Mouse (Mus musculus) heart, postnatal 0 days (tissue): Measurements from ENCODE around the gene Gprc5c. TPM values are rescaled to one million over a fixed set of nuclear protein-coding genes. Genes with fewer than 3 reads are reported as not detected.
A peak's percentile ranks its signal among the peaks of the same experiment; 100 is the strongest.

ENCODE experiments used
- ATAC-seq: fragments of 200-750 bp; cut with Nextera tagmentation; 2 replicates; pipeline ENCODE4 v1.8.0; 2017; ENCODE audit warnings: low read depth, moderate number of reproducible peaks, moderate library complexity; ENCODE audit not compliant: insufficient read depth
- DNase-seq: peaks from one replicate; pipeline ENCODE4 v3.0.0-alpha.2; 2016; ENCODE audit warnings: low spot score
- H3K27ac ChIP-seq: fragments of 300-500 bp; sonication (generic); 2 replicates; pipeline ENCODE4 v1.5.1; 2014; ENCODE audit warnings: low read depth, mild to moderate bottlenecking
- H3K27me3 ChIP-seq: fragments of 300-500 bp; sonication (generic); 2 replicates; pipeline ENCODE4 v1.6.1; 2014; ENCODE audit warnings: low read length, mixed read lengths; ENCODE audit not compliant: control insufficient read depth, insufficient read depth
- H3K36me3 ChIP-seq: fragments of 300-500 bp; sonication (generic); replicated peaks from 2 replicates; pipeline ENCODE4 v1.6.1; 2014; ENCODE audit warnings: low read length, mixed read lengths; ENCODE audit not compliant: control insufficient read depth, insufficient read depth
- H3K4me1 ChIP-seq: fragments of 300-500 bp; sonication (generic); 2 replicates; pipeline ENCODE4 v1.6.1; 2014; ENCODE audit warnings: antibody characterized with exemption; ENCODE audit not compliant: control insufficient read depth, insufficient read depth
- H3K4me2 ChIP-seq: fragments of 300-500 bp; sonication (generic); 2 replicates; pipeline ENCODE4 v1.6.1; 2014; ENCODE audit warnings: low read depth, mild to moderate bottlenecking, low read length, moderate library complexity
- H3K4me3 ChIP-seq: fragments of 300-500 bp; sonication (generic); 2 replicates; pipeline ENCODE4 v1.5.1; 2014; ENCODE audit warnings: low read depth, low read length
- H3K9ac ChIP-seq: fragments of 300-500 bp; sonication (generic); replicated peaks from 2 replicates; pipeline ENCODE4 v1.6.1; 2014; ENCODE audit warnings: low read depth, low read length, mixed read lengths
- H3K9me3 ChIP-seq: fragments of 300-500 bp; sonication (generic); replicated peaks from 2 replicates; pipeline ENCODE4 v1.6.1; 2016; ENCODE audit warnings: low read length; ENCODE audit not compliant: control insufficient read depth
- CTCF ChIP-seq: IDR thresholded peaks from 2 replicates; pipeline ENCODE4 v1.5.1; 2016; ENCODE audit warnings: antibody characterized with exemption, control low read depth, low read depth
- EP300 ChIP-seq: IDR thresholded peaks from 2 replicates; pipeline ENCODE4 v1.6.1; 2016; ENCODE audit warnings: antibody characterized with exemption, low read depth
- WGBS: fragments of 180-500 bp; shearing (Covaris S2); extraction: QIAGEN DNeasy Blood & Tissue Kit; methylation state at CpG from one replicate; pipeline ENCODE4 v1.1.7; 2014; 5-methylcytosine and 5-hydroxymethylcytosine counted together
- polyA plus RNA-seq: library from polyadenylated mRNA; unstranded; fragments of >200 nt; fragmentation: Nextera tagmentation; extraction: Ambion mirVana; gene quantifications from 2 replicates; pipeline ENCODE4 v1.2.1, GENCODE M21; 2015
- total RNA-seq: library from RNA; depleted of rRNA; stranded (reverse); fragments of >200 nt; gene quantifications from 2 replicates; pipeline ENCODE4 v1.2.3, GENCODE M21; 2014; ENCODE audit warnings: low replicate concordance; rRNA removed

The Gprc5c gene
- total RNA-seq = 14.1 and 16.5 TPM in 2 replicates
- polyA plus RNA-seq = 6.8 and 7.5 TPM in 2 replicates

DNA sequence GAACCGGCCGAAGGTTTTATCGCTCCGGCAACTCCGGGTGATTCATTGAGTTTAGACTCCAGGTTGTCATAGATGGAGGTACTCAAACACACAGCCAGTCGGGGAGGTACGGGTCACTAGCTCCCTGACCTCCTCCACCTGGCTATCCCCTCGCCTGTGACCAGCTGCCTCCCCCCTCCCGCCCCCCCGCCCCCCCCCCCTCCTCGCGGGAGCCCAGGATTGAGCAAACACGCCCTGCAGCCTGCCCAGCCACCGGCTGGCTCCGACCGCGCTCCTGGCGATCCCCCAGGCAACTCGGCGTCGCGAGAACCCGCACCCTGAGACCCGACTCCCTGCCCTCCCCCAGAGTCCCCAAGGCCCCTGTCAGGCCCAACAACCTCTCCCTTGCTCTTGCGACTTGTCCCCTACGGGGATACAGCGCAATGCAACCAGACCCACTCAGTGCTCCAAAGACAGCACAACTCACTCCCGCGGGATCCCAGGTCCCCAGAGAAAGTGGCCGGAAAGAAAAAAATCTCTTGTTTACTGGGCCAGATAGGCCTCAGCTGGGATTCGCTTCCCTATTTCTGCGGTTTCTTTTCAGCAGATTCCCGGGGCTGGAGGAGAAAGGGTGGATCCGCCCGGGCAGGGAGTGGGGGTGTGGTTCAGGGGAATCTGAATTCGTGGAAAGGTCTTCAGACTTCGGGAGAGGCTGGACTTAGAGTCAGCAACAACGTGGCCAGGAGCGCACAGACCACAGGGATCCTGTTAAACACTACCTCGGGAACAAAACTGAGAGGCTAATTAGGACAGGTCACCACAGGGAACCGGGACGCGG lies at the start of gene Gprc5c:
Gprc5c (plus strand) TSS at position 701 of the 817 bp plus-strand sequence.
- ATAC-seq = peak; percentile 24; the same call in 1 of the 2 replicates
- no peak for TF ChIP-seq CTCF
- no peak for TF ChIP-seq EP300

DNA sequence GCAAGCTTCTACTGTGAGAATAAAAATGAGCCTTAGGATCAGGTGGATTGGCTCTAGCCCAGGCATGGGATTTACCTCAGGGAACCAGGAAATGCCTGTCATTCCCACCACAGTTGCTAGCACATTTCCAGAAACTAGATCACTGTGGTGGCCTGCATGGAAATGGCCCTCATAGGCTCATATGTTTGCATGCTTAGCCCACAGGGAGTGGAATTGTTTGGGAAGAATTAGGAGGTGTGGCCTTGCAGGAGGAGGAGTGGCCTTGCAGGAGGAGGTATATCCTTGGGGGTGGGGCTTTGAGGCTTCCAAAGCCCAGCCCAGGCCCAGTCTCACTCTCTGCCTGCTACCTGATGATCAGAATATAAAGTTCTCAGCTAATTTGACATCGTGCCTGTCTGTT lies 49.0 kb upstream of the Gprc5c start:
- H3K36me3 ChIP-seq = no peaks in the 10 kb centered on the region
- 96% methylated on average over 1 of the region's 1 CpGs for WGBS

More for the DNA sequence above, at the start of gene Gprc5c:
- DNase-seq = peak; percentile 36
- Histone ChIP-seq H3K4me1 (0 out of 2 replicates have a peak, but pooled peaks cover 3% of the 10 kb centered on the region), H3K9ac (peak within 1 kb of the TSS; percentile 61), H3K27ac (peak within 1 kb of the TSS; percentile 61), H3K4me2 (peak within 1 kb of the TSS; percentile 94), H3K27me3 (peaks cover 16% of the 10 kb centered on the region), H3K9me3 (no peaks in the 10 kb centered on the region), H3K4me3 (peak within 1 kb of the TSS; percentile 67), H3K36me3 (no peaks in the 10 kb centered on the region)
- WGBS = 4% methylated on average over 28 of the region's 43 CpGs

DNA sequence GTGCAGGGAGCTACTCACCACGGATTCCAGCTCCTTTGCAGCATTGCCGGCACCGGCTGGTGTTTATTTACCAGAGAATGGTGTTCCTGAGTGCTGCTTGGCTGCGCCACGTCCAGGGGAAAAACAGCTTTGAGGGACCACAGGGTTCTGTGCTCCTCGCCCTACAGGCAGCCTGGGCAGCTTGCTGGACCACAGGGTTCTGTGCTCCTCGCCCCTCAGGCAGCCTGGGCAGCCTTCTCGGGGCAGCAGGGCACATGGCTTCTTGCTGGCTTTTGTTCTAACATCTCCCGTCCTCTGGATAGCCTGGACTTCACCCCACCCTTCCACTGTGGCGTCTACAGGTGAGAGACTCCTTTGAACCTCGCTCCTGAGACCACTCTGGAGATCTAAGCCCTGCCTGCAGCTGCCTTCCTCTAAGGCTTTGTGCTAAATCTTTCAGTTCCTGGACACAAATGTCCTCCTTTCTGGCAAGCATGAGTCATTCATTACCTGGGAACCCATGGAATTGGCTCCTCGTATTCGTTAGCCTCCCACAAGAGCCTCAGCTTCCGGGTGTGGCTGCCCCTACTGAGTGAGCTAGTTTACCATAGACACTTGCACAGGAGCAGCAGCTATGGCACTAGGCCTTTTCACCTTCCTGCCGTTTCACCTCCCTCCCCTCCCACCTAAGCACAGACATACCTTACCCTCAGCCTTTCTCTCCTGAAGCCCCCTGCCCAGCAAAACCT lies 48.2 kb upstream of the Gprc5c start:
- H3K4me2 ChIP-seq = no peak overlapping the region

More for the DNA sequence above, 49.0 kb upstream of the Gprc5c start:
- Histone ChIP-seq H3K4me2 (no peak overlapping the region), H3K27me3 (0 out of 2 replicates have a peak, but pooled peaks cover 4% of the 10 kb centered on the region), H3K4me1 (no peaks in the 10 kb centered on the region), H3K4me3 (no peak overlapping the region), H3K9me3 (no peaks in the 10 kb centered on the region; the same call in 1 of the 2 replicates), H3K9ac (no peak overlapping the region), H3K27ac (no peak overlapping the region)
- ATAC-seq (no peak), DNase-seq (no peak)
- no peak for TF ChIP-seq EP300
- no peak for TF ChIP-seq CTCF

DNA sequence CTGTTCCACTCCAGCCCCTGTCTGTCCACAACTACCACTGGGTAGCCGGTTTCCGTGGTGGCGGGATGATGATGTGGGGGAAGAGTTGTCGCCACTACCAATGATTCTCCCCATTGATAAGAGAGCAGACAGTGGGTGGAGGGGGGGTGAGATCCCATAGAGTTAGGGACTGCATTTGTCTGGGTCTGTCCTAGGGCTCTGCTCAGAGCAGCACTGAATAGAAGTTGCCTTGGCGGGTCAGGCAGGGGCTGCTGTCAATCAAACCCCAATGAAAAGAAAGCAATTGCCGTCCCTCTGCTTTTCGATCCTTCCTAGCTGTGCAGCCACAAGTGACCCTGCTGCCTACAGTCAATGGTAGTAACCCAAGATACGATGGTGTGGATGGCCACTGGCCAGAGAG lies 47.0 kb upstream of the Gprc5c start:
- no peak overlapping the region for H3K4me2 ChIP-seq
- no peak for DNase-seq
- 51% methylated on average over 8 of the region's 8 CpGs for WGBS

More for the DNA sequence above, 48.2 kb upstream of the Gprc5c start:
- TF ChIP-seq EP300 (no peak), CTCF (no peak)
- DNase-seq (no peak), ATAC-seq (no peak)
- no peaks in the 10 kb centered on the region for H3K4me1 ChIP-seq
- H3K9ac ChIP-seq = no peak overlapping the region
- H3K4me3 ChIP-seq = no peak overlapping the region
- H3K36me3 ChIP-seq = no peaks in the 10 kb centered on the region
- 57% methylated on average over 15 of the region's 15 CpGs for WGBS
- no peak overlapping the region for H3K27ac ChIP-seq
- no peaks in the 10 kb centered on the region; the same call in 1 of the 2 replicates for H3K9me3 ChIP-seq
- no peaks in the 10 kb centered on the region for H3K27me3 ChIP-seq

DNA sequence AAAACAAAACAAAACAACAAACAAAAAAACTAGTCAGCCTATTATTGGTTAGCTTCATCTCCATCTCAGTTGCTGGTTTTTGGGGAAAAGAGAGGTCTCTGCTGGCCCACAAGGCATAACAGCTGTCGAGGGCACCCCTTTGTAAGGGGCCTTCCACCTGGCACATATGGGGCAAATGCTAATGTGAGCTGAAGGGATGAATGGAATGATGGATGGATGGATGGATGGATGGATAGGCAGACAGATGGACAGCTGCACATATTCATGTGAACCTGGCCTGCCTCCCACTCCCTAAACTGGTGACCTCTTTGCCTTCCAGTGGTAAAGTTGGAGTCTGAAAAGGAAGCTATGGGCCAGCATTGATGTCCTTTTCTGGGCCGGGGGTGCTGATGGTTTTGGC lies 43.9 kb upstream of the Gprc5c start:
- H3K27me3 ChIP-seq = no peaks in the 10 kb centered on the region
- H3K9ac ChIP-seq = no peak overlapping the region
- no peaks in the 10 kb centered on the region for H3K36me3 ChIP-seq
- no peak overlapping the region for H3K4me2 ChIP-seq
- no peaks in the 10 kb centered on the region for H3K4me1 ChIP-seq
- ATAC-seq = no peak
- TF ChIP-seq EP300 (no peak), CTCF (no peak)
- no peak for DNase-seq
- H3K27ac ChIP-seq = no peak overlapping the region
- H3K9me3 ChIP-seq = no peaks in the 10 kb centered on the region
- 64% methylated on average over 2 of the region's 2 CpGs for WGBS
- H3K4me3 ChIP-seq = no peak overlapping the region

More for the DNA sequence above, 47.0 kb upstream of the Gprc5c start:
- Histone ChIP-seq H3K36me3 (no peaks in the 10 kb centered on the region), H3K9ac (no peak overlapping the region), H3K27ac (no peak overlapping the region), H3K4me3 (no peak overlapping the region), H3K9me3 (no peaks in the 10 kb centered on the region; the same call in 1 of the 2 replicates), H3K4me1 (no peaks in the 10 kb centered on the region), H3K27me3 (no peaks in the 10 kb centered on the region)
- TF ChIP-seq CTCF = no peak
- TF ChIP-seq EP300 = no peak
- no peak for ATAC-seq
